Mouse (Mus musculus): ENCODE measurements around the gene Mdfic.
"Not testable (repeated sequence)": the region's sequence is repeated elsewhere in the genome, so short reads cannot be mapped to it uniquely, and the experiment has no call there.

Gene Mdfic

DNA sequence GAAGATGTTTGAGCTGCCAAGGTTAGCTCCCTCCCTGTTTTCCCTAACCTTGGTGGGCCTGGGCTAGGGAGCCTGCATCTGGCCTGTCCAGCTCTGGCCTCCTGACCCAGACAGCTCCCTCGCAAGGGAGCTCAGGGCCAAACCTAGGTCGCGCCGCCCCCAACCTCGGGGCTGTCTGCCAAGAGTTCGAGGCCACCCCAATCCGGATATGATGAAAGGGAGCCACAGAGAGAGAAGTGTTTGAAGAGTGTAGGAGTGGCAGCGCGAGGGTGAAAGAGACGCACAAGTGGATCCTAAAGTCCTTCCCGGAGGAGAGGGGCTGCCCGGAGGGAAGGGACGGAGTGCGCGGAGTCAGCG is at the start of gene Mdfic:
TSS of gene Mdfic (plus strand) at position 201 of the 357 bp plus-strand sequence.
- peak in 1 of 2 experiments; percentile 43 for DNase-seq

DNA sequence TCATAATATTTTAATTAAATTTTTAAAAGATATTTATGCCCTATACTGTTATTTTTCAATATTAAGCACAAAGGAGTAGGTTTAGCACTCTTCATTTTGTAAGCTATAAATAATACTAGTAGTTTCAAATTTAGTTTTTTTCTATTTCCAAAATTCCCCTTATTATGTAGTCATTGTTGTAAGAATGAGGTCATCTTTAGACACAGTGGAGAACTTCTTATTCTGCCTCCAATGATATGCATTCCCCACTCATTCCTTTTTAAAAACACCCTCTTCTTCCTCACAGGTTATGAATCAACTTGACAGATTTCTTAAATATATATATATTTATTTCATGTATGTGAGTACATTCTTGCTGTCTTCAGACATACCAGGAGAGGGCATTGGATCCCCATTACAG is 49.1 kb upstream of the Mdfic start:
- DNase-seq, result no peak

- DNase-seq, result no peak
Measured at GRCm38 (mm10) chr6:15710080-15710479, 10.4 kb upstream of the Mdfic start.

GRCm38 (mm10) chr6:15710706-15711105 is 9.8 kb upstream of the Mdfic start:
- no peak for DNase-seq

GRCm38 (mm10) chr6:15712860-15713385 is 7.5 kb upstream of the Mdfic start:
- DNase-seq, result no peak

DNA sequence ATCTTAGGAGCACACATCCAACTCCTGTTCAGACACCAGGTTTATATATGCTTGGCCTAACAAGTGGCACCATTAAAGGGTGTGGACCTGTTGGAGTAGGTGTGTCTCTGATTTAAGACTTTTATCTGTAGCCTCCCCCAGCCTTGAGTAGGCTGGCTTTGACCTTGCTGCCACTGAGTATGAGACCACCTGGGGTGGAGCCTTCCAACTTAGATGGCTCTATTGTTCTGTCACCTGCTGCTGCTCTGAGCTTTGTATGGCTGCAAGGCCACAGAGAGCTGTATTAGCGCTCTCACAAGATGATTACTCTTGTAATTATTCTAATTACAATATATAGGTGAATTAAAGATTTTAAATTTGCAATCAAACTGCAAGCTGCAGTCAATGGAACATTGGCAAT is 6.4 kb upstream of the Mdfic start:
- not testable (repeated sequence) for DNase-seq

- no peak for DNase-seq
Measured at GRCm38 (mm10) chr6:15714996-15715844, 5.2 kb upstream of the Mdfic start.

DNA sequence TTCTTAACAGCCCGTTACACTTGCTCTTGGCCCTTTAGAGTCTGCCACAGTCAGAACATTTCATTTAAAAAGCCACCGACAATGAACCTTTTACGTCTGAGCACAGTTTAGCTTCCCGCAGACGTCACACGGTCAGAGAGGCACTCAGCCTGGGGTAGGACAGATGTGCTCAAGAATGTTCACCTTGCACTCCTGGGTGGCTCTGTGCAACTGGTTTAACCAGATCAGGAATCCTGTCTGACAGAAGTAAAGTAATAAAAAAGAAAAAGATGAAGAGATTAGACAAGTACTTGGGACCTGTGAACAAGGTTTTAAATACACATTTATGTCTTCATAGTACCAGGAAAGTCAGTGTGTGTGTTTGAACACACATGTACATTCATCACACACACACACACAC is 542 bp upstream of the Mdfic start:
- no peak for DNase-seq

- DNase-seq, result peak; percentile 23 to 30
Measured at GRCm38 (mm10) chr6:15720818-15721715, 606 bp downstream of the Mdfic start.

- no peak for DNase-seq
Measured at GRCm38 (mm10) chr6:15721716-15722031, 1.2 kb downstream of the Mdfic start.

DNA sequence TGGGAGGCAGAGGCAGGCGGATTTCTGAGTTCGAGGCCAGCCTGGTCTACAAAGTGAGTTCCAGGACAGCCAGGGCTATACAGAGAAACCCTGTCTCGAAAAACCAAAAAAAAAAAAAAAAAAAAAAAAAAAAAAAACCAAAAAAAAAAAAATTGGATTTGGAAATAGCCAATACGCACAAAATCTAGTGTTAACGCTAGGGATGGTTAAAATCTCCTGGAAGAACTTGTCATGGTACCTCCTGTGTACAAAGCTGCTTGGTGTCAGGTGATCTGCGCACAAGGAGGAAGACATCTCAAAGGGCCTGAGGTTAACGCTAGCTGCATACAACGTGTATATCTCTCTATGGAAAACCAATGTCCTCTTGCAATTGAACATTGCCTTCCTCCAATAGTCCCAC is 2.2 kb downstream of the Mdfic start:
- not testable (repeated sequence) for DNase-seq

DNA sequence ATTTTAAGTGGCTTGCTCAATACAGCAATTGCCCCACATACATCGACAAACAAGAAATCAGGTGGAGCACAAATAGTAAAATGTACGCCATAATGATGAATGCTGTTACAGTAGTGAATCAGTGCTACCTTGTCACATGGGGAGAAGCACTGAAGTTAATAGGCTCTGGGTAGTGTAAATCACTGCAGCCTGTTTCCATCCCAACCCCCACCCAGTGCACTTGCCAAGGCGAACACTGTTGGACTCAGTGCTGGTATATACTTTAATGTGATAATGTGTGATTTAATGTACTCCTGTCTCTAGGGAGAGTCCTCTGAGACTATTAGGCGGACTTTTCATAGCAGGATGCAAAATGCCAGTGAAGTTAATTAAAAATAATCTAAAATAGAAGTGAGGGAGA is 3.8 kb downstream of the Mdfic start:
- DNase-seq, result no peak

DNA sequence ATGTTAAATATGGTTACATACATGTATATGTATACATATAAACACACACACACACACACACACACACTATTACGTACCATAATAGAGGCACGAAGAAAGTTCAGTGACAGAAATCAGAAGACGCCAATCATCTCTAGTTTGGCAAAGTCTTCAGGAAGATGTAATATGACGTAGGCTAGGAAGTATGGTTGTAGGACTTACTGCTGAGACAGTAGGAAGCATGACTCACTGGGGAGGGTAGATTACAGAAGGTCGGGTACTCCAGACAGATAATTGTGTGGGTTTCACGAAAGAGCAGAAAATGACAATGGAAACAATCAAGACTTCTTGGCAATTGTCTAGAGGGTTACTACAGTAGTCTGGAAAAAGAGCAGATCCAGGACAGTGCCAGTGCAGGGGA is 6.0 kb downstream of the Mdfic start:
- DNase-seq, result no peak

GRCm38 (mm10) chr6:15727681-15728410 is 7.4 kb downstream of the Mdfic start:
- no peak for DNase-seq

DNA sequence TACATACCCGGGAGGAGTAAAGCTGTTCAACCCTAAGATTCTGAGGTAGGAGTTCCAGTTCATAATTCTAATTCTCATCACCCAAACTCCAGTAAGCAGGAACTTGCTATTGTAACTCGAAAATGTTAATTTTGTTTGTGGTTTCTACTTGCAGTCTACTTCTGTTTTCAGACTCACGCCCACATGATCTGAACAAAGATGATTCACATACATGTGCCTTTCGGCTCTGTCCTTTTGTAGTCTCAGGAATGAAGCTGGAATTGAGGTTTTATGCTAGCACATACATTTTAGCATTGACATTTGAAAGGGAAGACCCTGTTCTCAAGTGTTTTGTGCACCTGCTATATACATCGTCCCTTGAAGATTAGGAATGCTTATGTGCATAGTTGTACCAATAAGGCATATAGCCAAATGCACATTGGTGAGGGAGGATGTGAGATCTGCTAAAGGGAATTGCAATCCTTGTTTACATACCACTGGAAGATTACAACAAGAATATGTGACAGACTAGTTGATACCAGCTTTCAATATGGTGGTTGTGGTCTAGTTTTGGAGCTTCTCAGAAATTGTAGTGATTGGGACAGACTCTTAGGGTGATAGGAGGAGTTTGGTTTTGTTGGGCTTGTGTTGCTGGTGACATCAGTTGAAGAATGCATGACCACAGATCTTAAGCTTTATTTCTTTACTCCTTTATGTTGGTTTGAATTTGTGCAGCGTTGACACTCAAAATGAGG is 8.6 kb downstream of the Mdfic start:
- DNase-seq, result no peak

DNA sequence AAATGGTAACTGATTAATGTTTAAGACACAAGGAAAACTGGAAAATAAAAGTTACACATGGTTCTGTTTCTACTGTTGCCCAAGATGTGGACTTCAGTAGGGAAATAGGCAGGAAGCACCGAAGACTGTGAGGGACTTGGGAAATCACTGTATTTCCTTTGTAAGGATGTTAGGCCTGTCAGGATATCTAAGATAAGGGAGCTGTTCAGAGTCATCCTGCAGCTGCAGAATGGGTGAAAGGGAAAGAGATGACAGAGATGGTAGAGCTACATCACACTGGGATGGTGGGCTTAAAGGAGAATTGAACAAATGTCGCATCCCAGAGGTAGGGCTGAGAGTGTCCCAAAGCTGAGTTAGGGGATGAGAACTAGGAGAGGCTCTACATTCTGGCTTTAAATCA is 9.8 kb downstream of the Mdfic start:
- DNase-seq, result no peak

DNA sequence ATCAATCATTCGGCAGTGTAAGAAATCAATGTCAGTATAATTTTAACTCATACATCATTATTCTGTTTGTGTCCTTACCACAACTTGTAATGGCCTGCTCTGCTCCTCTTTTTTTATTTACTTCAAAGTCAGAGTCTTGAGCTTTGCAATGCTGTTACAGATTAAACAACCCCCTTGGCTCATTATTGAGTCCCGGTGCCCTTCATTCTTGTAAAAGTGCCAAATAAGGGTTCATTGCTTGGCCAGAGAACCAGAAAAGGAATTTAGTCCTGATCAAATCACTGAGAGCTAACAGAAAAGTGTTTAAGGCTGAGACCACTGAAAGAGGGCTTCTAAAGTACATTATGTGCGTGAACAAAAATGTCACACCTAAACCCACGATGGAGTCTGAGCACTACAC is 10.2 kb downstream of the Mdfic start:
- no peak for DNase-seq

GRCm38 (mm10) chr6:15731452-15731851 is 11.0 kb downstream of the Mdfic start:
- DNase-seq, result no peak

- no peak for DNase-seq
Measured at GRCm38 (mm10) chr6:15737312-15737911, 17.0 kb downstream of the Mdfic start.

GRCm38 (mm10) chr6:15738331-15738943 is 18.0 kb downstream of the Mdfic start:
- DNase-seq, result no peak

DNA sequence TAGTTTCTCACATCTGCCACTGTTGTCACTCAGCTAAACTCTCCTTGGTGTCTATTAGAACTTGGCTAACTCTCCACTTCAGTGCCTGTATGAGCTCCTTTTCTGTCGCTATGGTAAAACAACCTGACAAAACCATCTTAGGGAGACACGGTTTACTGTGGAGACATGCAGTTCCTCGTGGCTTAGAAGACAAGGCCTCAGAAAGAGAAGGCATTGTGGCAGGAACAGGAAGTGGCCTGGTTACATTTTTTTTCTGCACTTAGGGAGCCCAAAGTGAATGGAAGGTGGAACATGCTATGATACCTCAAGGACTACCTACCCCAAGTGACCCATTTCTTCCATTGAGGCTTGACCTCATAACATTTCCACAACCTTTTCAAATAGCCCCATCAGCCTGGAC is 18.7 kb downstream of the Mdfic start:
- no peak for DNase-seq
